Mouse (Mus musculus) stomach, postnatal 0 days (tissue): Measurements from ENCODE around the gene Inf2.

ENCODE experiments used
- CTCF ChIP-seq: IDR thresholded peaks from 2 replicates; pipeline ENCODE4 v1.5.1; 2016; ENCODE audit warnings: antibody characterized with exemption, low read depth, mild to moderate bottlenecking, moderate library complexity
- EP300 ChIP-seq: optimal IDR thresholded peaks from 2 replicates; pipeline ENCODE3; 2016; ENCODE audit warnings: antibody characterized with exemption

DNA sequence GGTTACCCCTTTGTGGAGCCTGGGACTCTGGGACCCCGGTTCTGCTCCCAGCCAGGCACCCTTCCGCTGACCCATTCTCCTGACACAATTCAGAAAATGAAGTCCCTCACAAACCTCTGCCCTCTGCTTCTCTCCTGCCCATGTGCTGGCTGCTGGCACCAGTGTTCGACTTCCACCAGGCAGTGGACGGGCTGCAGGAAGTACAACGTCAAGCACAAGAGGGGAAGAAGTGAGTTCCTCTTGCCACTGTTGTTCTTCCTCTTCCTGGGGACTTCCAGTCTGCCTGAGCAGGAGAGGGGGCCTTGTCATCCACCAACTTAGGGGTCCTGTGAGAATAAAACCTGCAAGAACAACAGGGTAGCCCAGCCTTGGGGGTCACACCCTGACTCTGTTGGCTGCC lies 44.3 kb downstream of the Inf2 start:
- TF ChIP-seq EP300 (no peak), CTCF (no peak)
